Mouse (Mus musculus) lung, postnatal 10 days (tissue): ENCODE measurements around the gene Tnfsf13b.
A peak's percentile ranks its signal among the peaks of the same experiment; 100 is the strongest.

Experiments used
- DNase-seq: peaks from one replicate; pipeline ENCODE4 v3.0.0; 2021

Tnfsf13b gene

DNA sequence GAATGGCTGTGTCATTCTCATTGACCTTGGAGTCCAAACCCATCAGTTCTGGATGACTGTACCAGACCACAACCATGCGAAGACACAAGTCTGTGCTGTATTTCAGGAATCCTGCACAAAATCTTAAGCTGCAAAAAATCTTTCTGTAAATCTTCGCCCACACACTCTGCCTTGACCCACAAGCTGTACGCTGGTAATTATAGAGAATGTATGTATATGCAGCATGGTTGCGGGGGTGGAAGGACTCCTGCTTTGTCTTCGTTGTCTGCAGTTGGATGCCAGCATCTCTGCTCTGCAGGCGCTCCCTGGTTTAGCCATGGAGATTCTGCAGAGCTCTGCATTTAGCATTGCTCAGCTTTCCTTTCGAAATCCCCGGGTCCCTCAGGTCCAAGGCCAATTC is 42.9 kb downstream of the Tnfsf13b start:
- DNase-seq: no peak

DNA sequence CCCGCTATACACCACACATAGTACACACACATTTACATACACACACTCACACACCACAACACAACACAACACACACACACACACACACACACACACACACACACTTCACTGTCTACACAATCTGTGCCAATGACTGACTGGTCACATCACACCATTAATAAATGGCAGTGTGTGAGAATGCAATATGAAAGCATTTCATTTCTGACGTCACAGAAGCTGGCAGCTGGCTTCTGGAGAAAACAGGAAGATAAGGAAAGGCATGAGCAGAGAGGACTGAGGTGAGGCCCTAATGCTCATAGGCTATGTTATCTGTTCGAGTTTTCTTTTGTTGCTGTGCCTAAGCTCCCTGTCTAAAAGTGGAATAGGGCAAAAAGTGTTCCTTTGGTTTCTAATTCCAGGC is 45.3 kb downstream of the Tnfsf13b start:
- no peak for DNase-seq

DNA sequence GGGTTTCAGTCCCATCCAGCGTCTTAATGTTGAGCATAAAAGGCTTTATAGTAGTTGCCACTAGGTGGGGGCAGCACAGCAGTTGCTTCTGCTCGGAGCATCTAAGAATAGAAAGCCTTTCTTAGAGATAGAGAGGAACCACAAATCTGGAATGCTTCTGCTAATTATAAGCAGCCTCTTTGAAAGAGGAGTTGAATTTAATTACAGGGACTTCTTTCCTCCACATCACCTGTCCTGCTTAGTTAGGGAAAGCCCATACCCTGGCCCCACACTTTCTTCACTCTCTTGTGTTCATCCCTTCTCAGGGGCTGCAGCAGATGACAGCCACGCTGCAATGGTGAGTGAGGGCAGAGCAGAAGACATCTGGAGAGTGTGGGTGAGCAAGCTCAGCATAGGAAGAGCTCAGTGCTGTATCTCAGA is 47.3 kb downstream of the Tnfsf13b start:
- DNase-seq: peak; percentile 32

DNA sequence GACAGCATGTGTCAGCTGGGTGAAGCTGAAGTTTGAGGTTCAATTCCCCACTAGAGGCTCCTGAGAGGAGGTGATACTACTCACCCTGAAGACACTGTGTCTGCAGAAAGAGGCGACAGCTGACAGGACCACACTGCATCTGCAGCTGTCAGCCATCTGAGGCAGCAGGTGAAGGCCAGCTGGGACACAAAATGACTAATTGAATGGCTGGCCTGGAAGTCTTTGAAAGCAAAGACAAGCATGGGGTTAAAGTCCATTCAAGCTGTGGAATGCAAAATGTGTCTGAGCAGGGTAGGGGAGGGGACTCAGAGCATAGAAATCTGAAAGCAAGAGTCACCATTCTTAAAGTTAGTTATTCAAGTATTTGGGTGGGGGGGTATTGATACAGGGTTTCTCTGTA is 54.7 kb downstream of the Tnfsf13b start:
- no peak for DNase-seq

DNA sequence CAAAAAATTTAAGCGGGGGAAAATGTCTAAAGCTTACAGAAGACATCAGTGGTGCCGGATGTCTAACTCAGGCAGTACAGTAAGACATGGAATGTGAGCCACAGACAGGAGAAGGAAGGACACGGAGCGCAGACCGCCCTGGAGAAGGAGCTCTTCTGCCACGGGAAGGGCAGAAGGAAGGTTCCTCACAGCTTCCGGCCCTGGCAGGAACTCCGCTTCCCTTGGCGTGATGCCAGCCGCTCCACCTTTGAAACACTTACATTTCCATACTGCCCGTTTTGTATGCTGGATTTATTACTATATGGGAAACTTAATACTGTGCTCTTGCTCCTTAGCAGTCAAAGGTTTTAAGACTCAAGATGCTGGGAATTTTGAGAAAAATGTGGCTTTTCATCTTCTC is 60.6 kb downstream of the Tnfsf13b start:
- DNase-seq: no peak

DNA sequence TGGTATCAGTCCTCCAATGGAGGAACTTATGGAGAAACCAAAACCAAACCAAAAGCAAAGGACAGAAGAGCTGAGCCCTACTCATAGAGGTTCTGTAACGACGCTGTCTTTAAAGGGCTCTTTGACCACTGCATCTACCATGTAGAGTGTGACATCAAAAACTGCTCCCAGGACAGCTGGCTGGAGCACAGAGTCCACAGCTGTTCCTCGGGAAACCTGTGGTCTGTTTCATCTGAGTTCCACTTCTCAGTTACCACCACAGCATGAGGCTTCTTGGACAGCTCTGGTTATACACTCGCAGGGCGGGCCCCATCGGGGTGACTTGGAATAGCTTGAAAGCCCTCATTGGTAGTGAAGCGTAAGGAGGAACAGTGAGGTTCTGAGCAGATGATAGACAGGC is 61.5 kb downstream of the Tnfsf13b start:
- no peak for DNase-seq

DNA sequence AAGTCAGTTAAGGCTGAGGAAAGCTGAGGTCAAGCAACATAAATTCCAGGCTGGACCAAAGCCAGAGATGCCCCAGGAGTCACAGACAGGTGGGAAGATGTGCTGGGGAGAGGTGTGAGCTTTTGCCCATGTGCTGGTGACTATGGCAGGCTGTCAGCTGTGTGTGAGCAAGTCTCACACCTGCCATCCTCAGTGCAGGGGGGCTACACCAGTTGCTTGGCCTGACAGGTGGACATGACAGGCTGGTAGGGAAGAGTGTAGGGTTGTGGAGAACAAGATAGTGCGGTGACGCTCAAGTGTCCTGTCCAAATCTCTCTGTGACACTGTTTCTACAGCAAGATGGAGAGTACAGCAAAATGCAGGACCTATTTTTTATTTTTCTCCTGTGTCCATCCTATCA is 66.1 kb downstream of the Tnfsf13b start:
- no peak for DNase-seq
